10 mouse cellular contexts compared by ENCODE assay signal in the genomic region with DNA sequence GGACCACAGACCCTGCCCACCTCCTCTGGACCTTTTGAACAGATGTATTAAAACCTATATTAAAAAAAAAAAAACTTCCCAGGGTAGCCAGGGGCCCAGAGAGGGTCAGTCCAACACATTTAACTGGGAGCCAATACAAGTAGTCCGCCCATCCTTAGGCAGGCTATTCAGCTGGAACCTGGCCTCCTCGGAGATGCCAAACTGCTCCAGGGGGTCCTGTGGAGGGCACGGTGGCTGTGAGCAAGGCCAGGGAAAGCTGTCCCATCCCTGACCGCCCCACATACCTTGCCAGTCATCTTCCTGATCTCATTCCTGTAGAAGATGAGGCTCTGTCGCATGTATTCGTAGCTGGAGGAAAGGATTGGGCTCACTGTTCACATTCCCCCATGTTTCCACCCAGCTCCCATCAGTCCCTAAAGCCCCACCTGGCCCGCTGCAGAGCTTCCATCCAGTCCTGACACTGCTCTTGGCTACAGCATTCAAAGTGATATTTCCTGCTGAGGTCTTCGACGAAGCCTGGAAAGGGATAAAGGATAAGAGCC. TPM values are rescaled to one million over a fixed set of nuclear protein-coding genes. Genes with fewer than 3 reads are reported as not detected.
DNase-seq lines count a peak whose midpoint lies in the region; ATAC-seq and TF ChIP-seq lines count a peak whose summit lies in the region.
"Had no signal": no experiment of that assay in that cellular context is flagged by ENCODE, and none has a peak within 500 bp of the region (broad histone marks: within the 10 kb centered on the region; RNA-seq: fewer than 3 reads in every experiment).

No protein-coding gene starts in this region.

- H3K4me1 ChIP-seq in liver, adult 2 months (ENCODE audit: control insufficient read depth, insufficient read depth, low read length): peaks cover 12% of the 10 kb centered on the region
- H3K4me1 ChIP-seq in limb, embryonic 11.5 days (ENCODE audit: control insufficient read depth, insufficient read depth, low read length): peaks cover 15% of the 10 kb centered on the region
- H3K4me1 ChIP-seq in stomach, embryonic 14.5 days (ENCODE audit: control insufficient read depth, insufficient read depth, low read length): peaks cover 21% of the 10 kb centered on the region

- TF ChIP-seq CTCF in liver, adult 2 months (IDR thresholded peaks at IDR 0.05; ENCODE audit: low read depth, low read length): no peak

- H3K9ac ChIP-seq in liver, adult 2 months (ENCODE audit: low read depth, low read length): 0 out of 2 replicates have a peak overlapping the region, but pooled peaks have one; percentile 5
- H3K9ac ChIP-seq in limb, embryonic 11.5 days (ENCODE audit: low read length): peak overlapping the region; percentile 95
- peak overlapping the region; percentile 98; the same call in 1 of the 2 replicates for H3K9ac ChIP-seq in stomach, embryonic 14.5 days (replicated peaks; ENCODE audit: low read depth, low read length)

- no peak overlapping the region for H3K4me3 ChIP-seq in liver, adult 2 months (ENCODE audit: insufficient read depth, low read depth, low read length)
- peak overlapping the region; percentile 97; the same call in 1 of the 2 replicates for H3K4me3 ChIP-seq in limb, embryonic 11.5 days (ENCODE audit: low read depth, low read length)
- peak overlapping the region; percentile 94; the same call in 1 of the 2 replicates for H3K4me3 ChIP-seq in stomach, embryonic 14.5 days (ENCODE audit: low read depth, low read length)

- no peaks in the 10 kb centered on the region for H3K27me3 ChIP-seq in liver, adult 2 months (ENCODE audit: control insufficient read depth, insufficient read depth, low read length)
- no peaks in the 10 kb centered on the region for H3K27me3 ChIP-seq in limb, embryonic 11.5 days (ENCODE audit: control insufficient read depth, insufficient read depth, low read length)
- no peaks in the 10 kb centered on the region for H3K27me3 ChIP-seq in stomach, embryonic 14.5 days (ENCODE audit: control insufficient read depth, insufficient read depth, low read length)

- no peak overlapping the region for H3K27ac ChIP-seq in liver, adult 2 months (replicated peaks; ENCODE audit: insufficient read depth, low read depth, low read length)
- H3K27ac ChIP-seq in limb, embryonic 11.5 days (replicated peaks; ENCODE audit: low read depth, low read length): no peak overlapping the region
- no peak overlapping the region for H3K27ac ChIP-seq in stomach, embryonic 14.5 days (ENCODE audit: low read length)

- no peak for TF ChIP-seq POLR2A in liver, adult 2 months (IDR thresholded peaks at IDR 0.05; ENCODE audit: extremely low read depth, insufficient read depth, low read length)

- peaks cover 13% of the 10 kb centered on the region; the same call in 1 of the 2 replicates for H3K79me2 ChIP-seq in liver, adult 2 months (ENCODE audit: control insufficient read depth, insufficient read depth, low read length)

- H3K36me3 ChIP-seq in liver, adult 2 months (ENCODE audit: control insufficient read depth, insufficient read depth, low read length): no peaks in the 10 kb centered on the region; the same call in 1 of the 2 replicates
- peaks cover 34% of the 10 kb centered on the region for H3K36me3 ChIP-seq in limb, embryonic 11.5 days (ENCODE audit: control insufficient read depth, insufficient read depth, low read length)
- H3K36me3 ChIP-seq in stomach, embryonic 14.5 days (ENCODE audit: control insufficient read depth, insufficient read depth, low read length): peaks cover 43% of the 10 kb centered on the region

- peak; percentile 63 for DNase-seq in cerebellum, adult 11-12 months
- DNase-seq in liver, adult 2 months (ENCODE audit: extremely low read depth, low read depth, low spot score): no peak
- no peak for DNase-seq in liver
- DNase-seq in limb, embryonic 11.5 days (ENCODE audit: low spot score): no peak
- DNase-seq in frontal cortex, postnatal 25 days (ENCODE audit: low spot score in 2 of 2): no peak
- DNase-seq: adrenal gland, adult 2 months; thymus, adult 2 months had no signal

- peak overlapping the region; percentile 92; the same call in 1 of the 2 replicates for H3K4me2 ChIP-seq in limb, embryonic 11.5 days (ENCODE audit: low read depth, severe bottlenecking)
- peak overlapping the region; percentile 88; the same call in 1 of the 2 replicates for H3K4me2 ChIP-seq in stomach, embryonic 14.5 days (replicated peaks; ENCODE audit: low read depth, low read length)

- H3K9me3 ChIP-seq in limb, embryonic 11.5 days (ENCODE audit: control insufficient read depth, low read length): no peaks in the 10 kb centered on the region; the same call in 1 of the 2 replicates
- H3K9me3 ChIP-seq in stomach, embryonic 14.5 days (ENCODE audit: control insufficient read depth, low read depth, low read length): no peaks in the 10 kb centered on the region

- WGBS in liver, adult 2 months: 82% methylated on average over 9 of the region's 9 CpGs
- WGBS in limb, embryonic 11.5 days: 86% methylated on average over 9 of the region's 9 CpGs
- 82% methylated on average over 9 of the region's 9 CpGs for WGBS in stomach, embryonic 14.5 days

- no peak for ATAC-seq in cerebellum, adult (ENCODE audit: insufficient number of reproducible peaks, low FRiP score, low TSS enrichment)
- ATAC-seq in limb, embryonic 11.5 days (ENCODE audit: insufficient number of reproducible peaks, low FRiP score, low TSS enrichment, low read depth): no peak
- ATAC-seq in stomach, embryonic 14.5 days (ENCODE audit: insufficient number of reproducible peaks, insufficient read depth, low FRiP score, low read depth): no peak
- ATAC-seq in erythroid progenitor cell, adult 5-6 weeks (replicated peaks; ENCODE audit: low FRiP score, poor library complexity, severe bottlenecking): no peak

RNA-seq across cellular contexts. Expression of gene Sf3a2, which starts 1.6 kb away (rescaled TPM):
- total RNA-seq in liver, adult 2 months (2014; rRNA removed): 6.7 and 8.6 TPM in 2 replicates
- 12.7 and 17.8 TPM in 2 replicates for polyA plus RNA-seq in liver, adult 2 months (2012; rRNA removed)
- 122 and 130 TPM in 2 replicates for polyA plus RNA-seq in limb, embryonic 11.5 days (2014; fragmentation: Nextera tagmentation; extraction: Ambion mirVana)
- polyA plus RNA-seq in stomach, embryonic 14.5 days (2014; fragmentation: Nextera tagmentation; extraction: Ambion mirVana): 77.7 and 81.8 TPM in 2 replicates
- total RNA-seq in erythroid progenitor cell, adult 5-6 weeks (2015; ENCODE audit: low replicate concordance): 34.2 and 48.6 TPM in 2 replicates
- total RNA-seq in erythroid progenitor cell, adult 5-6 weeks (2017; ENCODE audit: low replicate concordance): 16.8 and 18.1 TPM in 2 replicates

RNA-seq across cellular contexts. Expression of gene Plekhj1, which starts 2.0 kb away (rescaled TPM):
- total RNA-seq in liver, adult 2 months (2014; rRNA removed): 16.0 and 17.4 TPM in 2 replicates
- polyA plus RNA-seq in liver, adult 2 months (2012; rRNA removed): 29.4 and 42.2 TPM in 2 replicates
- 141 and 145 TPM in 2 replicates for polyA plus RNA-seq in limb, embryonic 11.5 days (2014; fragmentation: Nextera tagmentation; extraction: Ambion mirVana)
- 110 and 116 TPM in 2 replicates for polyA plus RNA-seq in stomach, embryonic 14.5 days (2014; fragmentation: Nextera tagmentation; extraction: Ambion mirVana)
- total RNA-seq in erythroid progenitor cell, adult 5-6 weeks (2015; ENCODE audit: low replicate concordance): 71.0 and 81.7 TPM in 2 replicates
- 18.9 and 38.1 TPM in 2 replicates for total RNA-seq in erythroid progenitor cell, adult 5-6 weeks (2017; ENCODE audit: low replicate concordance)

RNA-seq across cellular contexts. Expression of gene Amh, which starts 8.7 kb away (rescaled TPM):
- 0.13 and 0.18 TPM in 2 replicates for total RNA-seq in liver, adult 2 months (2014; rRNA removed)
- polyA plus RNA-seq in liver, adult 2 months (2012; rRNA removed): 0.09 and 0.21 TPM in 2 replicates
- not detected in 2 replicates for polyA plus RNA-seq in limb, embryonic 11.5 days (2014; fragmentation: Nextera tagmentation; extraction: Ambion mirVana)
- not detected in 2 replicates for polyA plus RNA-seq in stomach, embryonic 14.5 days (2014; fragmentation: Nextera tagmentation; extraction: Ambion mirVana)
- not detected in 2 replicates for total RNA-seq in erythroid progenitor cell, adult 5-6 weeks (2015; ENCODE audit: low replicate concordance)
- total RNA-seq in erythroid progenitor cell, adult 5-6 weeks (2017; ENCODE audit: low replicate concordance): not detected in 2 replicates

RNA-seq across cellular contexts. Expression of gene Jsrp1, which starts 16.9 kb away (rescaled TPM):
- not detected in 2 replicates for total RNA-seq in liver, adult 2 months (2014; rRNA removed)
- polyA plus RNA-seq in liver, adult 2 months (2012; rRNA removed): not detected in 2 replicates
- polyA plus RNA-seq in limb, embryonic 11.5 days (2014; fragmentation: Nextera tagmentation; extraction: Ambion mirVana): 0.40 and 0.96 TPM in 2 replicates
- polyA plus RNA-seq in stomach, embryonic 14.5 days (2014; fragmentation: Nextera tagmentation; extraction: Ambion mirVana): 0.45 and 1.4 TPM in 2 replicates
- not detected in 2 replicates for total RNA-seq in erythroid progenitor cell, adult 5-6 weeks (2015; ENCODE audit: low replicate concordance)
- not detected in 2 replicates for total RNA-seq in erythroid progenitor cell, adult 5-6 weeks (2017; ENCODE audit: low replicate concordance)
- polyA plus RNA-seq: thymus, adult 2 months had no signal

RNA-seq across cellular contexts. Expression of gene Oaz1, which starts 30.1 kb away (rescaled TPM):
- total RNA-seq in liver, adult 2 months (2014; rRNA removed): 527 and 614 TPM in 2 replicates
- 1,187 and 1,294 TPM in 2 replicates for polyA plus RNA-seq in liver, adult 2 months (2012; rRNA removed)
- polyA plus RNA-seq in limb, embryonic 11.5 days (2014; fragmentation: Nextera tagmentation; extraction: Ambion mirVana): 2,003 and 2,108 TPM in 2 replicates
- 1,724 and 1,898 TPM in 2 replicates for polyA plus RNA-seq in stomach, embryonic 14.5 days (2014; fragmentation: Nextera tagmentation; extraction: Ambion mirVana)
- 1,470 and 1,566 TPM in 2 replicates for total RNA-seq in erythroid progenitor cell, adult 5-6 weeks (2015; ENCODE audit: low replicate concordance)
- total RNA-seq in erythroid progenitor cell, adult 5-6 weeks (2017; ENCODE audit: low replicate concordance): 158 and 259 TPM in 2 replicates

Comparison
In these comparisons a context has a peak if more than half of its experiments do, and no peak if none do; other contexts are left out.
1. H3K9ac ChIP-seq: peak in every context shown above with its lines; median percentile 98 in stomach, embryonic 14.5 days; 95 in limb, embryonic 11.5 days; 5 in liver, adult 2 months.